Mouse (Mus musculus): ENCODE results near the gene Fitm2. TPM values are rescaled to one million over a fixed set of nuclear protein-coding genes. Genes with fewer than 3 reads are reported as not detected.
"Not testable (repeated sequence)": the region's sequence is repeated elsewhere in the genome, so short reads cannot be mapped to it uniquely, and the experiment has no call there.

Gene Fitm2
- total and polyA plus RNA-seq, 2 experiments, result 19.5 to 19.8 TPM

- peaks cover 2% of the 10 kb centered on the region; the same call in 1 of the 2 replicates for H3K4me1 ChIP-seq (ENCODE audit: control insufficient read depth, insufficient read depth, low read length)
- H3K4me3 ChIP-seq (ENCODE audit: insufficient read depth, low read depth, low read length), result no peak overlapping the region
- H3K27me3 ChIP-seq (ENCODE audit: control insufficient read depth, insufficient read depth, low read length), result no peaks in the 10 kb centered on the region
- TF ChIP-seq POLR2A (IDR thresholded peaks at IDR 0.05; ENCODE audit: extremely low read depth, insufficient read depth, low read length) (no peak), CTCF (IDR thresholded peaks at IDR 0.05; ENCODE audit: low read depth, low read length) (no peak)
- H3K9ac ChIP-seq (ENCODE audit: low read depth, low read length), result no peak overlapping the region
- H3K79me2 ChIP-seq (ENCODE audit: control insufficient read depth, insufficient read depth, low read length), result no peaks in the 10 kb centered on the region
- peaks cover under 1% of the 10 kb centered on the region; the same call in 1 of the 2 replicates for H3K36me3 ChIP-seq (ENCODE audit: control insufficient read depth, insufficient read depth, low read length)
- H3K27ac ChIP-seq (replicated peaks; ENCODE audit: insufficient read depth, low read depth, low read length), result no peak overlapping the region
- 77% methylated on average over 11 of the region's 11 CpGs for WGBS
- DNase-seq (ENCODE audit: extremely low read depth, low read depth, low spot score), result no peak
These were observed 9.6 kb downstream of the Fitm2 start for GRCm38 (mm10) chr2:163462801-163463200.

- no peak for TF ChIP-seq CTCF (IDR thresholded peaks at IDR 0.05; ENCODE audit: low read depth, low read length)
- no peak for TF ChIP-seq POLR2A (IDR thresholded peaks at IDR 0.05; ENCODE audit: extremely low read depth, insufficient read depth, low read length)
- 68% methylated on average over 5 of the region's 5 CpGs for WGBS
- Histone ChIP-seq H3K9ac (ENCODE audit: low read depth, low read length) (no peak overlapping the region), H3K4me1 (ENCODE audit: control insufficient read depth, insufficient read depth, low read length) (peaks cover 2% of the 10 kb centered on the region; the same call in 1 of the 2 replicates), H3K36me3 (ENCODE audit: control insufficient read depth, insufficient read depth, low read length) (no peaks in the 10 kb centered on the region), H3K4me3 (ENCODE audit: insufficient read depth, low read depth, low read length) (no peak overlapping the region), H3K27ac (replicated peaks; ENCODE audit: insufficient read depth, low read depth, low read length) (no peak overlapping the region), H3K27me3 (ENCODE audit: control insufficient read depth, insufficient read depth, low read length) (no peaks in the 10 kb centered on the region), H3K79me2 (ENCODE audit: control insufficient read depth, insufficient read depth, low read length) (no peaks in the 10 kb centered on the region)
- no peak for DNase-seq (ENCODE audit: extremely low read depth, low read depth, low spot score)
These were observed 10.0 kb downstream of the Fitm2 start for GRCm38 (mm10) chr2:163462386-163462785.

- WGBS, result 93% methylated on average over 9 of the region's 9 CpGs
- not testable (repeated sequence) for H3K4me3 ChIP-seq (ENCODE audit: insufficient read depth, low read depth, low read length); H3K4me1 ChIP-seq (ENCODE audit: control insufficient read depth, insufficient read depth, low read length); H3K9ac ChIP-seq (ENCODE audit: low read depth, low read length); H3K79me2 ChIP-seq (ENCODE audit: control insufficient read depth, insufficient read depth, low read length); H3K27ac ChIP-seq (replicated peaks; ENCODE audit: insufficient read depth, low read depth, low read length); H3K27me3 ChIP-seq (ENCODE audit: control insufficient read depth, insufficient read depth, low read length); DNase-seq (ENCODE audit: extremely low read depth, low read depth, low spot score); H3K36me3 ChIP-seq (ENCODE audit: control insufficient read depth, insufficient read depth, low read length)
These were observed 11.1 kb downstream of the Fitm2 start for GRCm38 (mm10) chr2:163461307-163461706.

DNA sequence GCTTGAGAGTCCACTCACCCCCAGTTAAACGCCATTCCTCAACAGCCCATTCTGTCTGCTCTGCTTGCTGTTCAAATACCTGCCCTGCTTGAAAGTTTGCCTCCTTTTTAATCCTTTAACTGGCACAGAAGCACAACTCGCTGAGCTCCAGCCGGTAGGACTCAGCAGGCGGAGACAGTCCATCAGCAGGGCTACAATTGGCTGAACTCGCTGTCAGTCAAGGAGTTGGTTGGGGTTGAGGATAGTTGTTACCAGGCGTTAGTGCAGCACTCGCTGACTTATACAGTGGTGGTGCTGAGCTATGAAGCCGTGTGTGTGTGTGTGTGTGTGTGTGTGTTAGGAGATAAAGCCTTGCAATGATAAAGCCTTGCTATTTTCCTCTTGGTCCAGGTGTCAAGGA is 11.8 kb downstream of the Fitm2 start:
- no peak overlapping the region for H3K27ac ChIP-seq (replicated peaks; ENCODE audit: insufficient read depth, low read depth, low read length)
- no peaks in the 10 kb centered on the region for H3K79me2 ChIP-seq (ENCODE audit: control insufficient read depth, insufficient read depth, low read length)
- H3K9ac ChIP-seq (ENCODE audit: low read depth, low read length), result no peak overlapping the region
- TF ChIP-seq CTCF (IDR thresholded peaks at IDR 0.05; ENCODE audit: low read depth, low read length), result no peak
- TF ChIP-seq POLR2A (IDR thresholded peaks at IDR 0.05; ENCODE audit: extremely low read depth, insufficient read depth, low read length), result no peak
- 89% methylated on average over 8 of the region's 8 CpGs for WGBS
- H3K4me3 ChIP-seq (ENCODE audit: insufficient read depth, low read depth, low read length), result no peak overlapping the region
- no peaks in the 10 kb centered on the region for H3K36me3 ChIP-seq (ENCODE audit: control insufficient read depth, insufficient read depth, low read length)
- no peak for DNase-seq (ENCODE audit: extremely low read depth, low read depth, low spot score)
- H3K27me3 ChIP-seq (ENCODE audit: control insufficient read depth, insufficient read depth, low read length), result no peaks in the 10 kb centered on the region
- peaks cover 2% of the 10 kb centered on the region; the same call in 1 of the 2 replicates for H3K4me1 ChIP-seq (ENCODE audit: control insufficient read depth, insufficient read depth, low read length)

DNA sequence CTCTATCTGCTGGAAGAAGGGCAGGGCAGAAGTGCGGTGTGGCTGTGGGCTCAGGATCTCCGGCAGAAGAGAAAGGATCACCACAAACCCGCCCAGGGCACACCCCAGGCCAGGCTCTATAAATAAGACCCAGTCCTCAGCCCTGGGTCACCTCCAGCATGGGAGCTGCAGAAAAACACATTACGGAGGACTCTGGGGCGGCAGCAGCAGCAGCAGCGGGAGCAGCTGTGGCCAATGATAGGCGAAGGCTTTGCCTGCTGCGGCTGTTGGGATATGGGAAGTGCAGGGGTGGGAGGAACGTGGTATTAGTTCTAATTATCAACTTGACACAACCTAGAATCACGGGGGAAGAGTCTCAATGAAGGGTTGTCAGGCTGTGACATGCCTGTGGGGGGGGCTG is 13.0 kb downstream of the Fitm2 start:
- 37% methylated on average over 10 of the region's 10 CpGs for WGBS
- no peaks in the 10 kb centered on the region for H3K4me1 ChIP-seq (ENCODE audit: control insufficient read depth, insufficient read depth, low read length)
- TF ChIP-seq POLR2A (IDR thresholded peaks at IDR 0.05; ENCODE audit: extremely low read depth, insufficient read depth, low read length) (no peak), CTCF (IDR thresholded peaks at IDR 0.05; ENCODE audit: low read depth, low read length) (no peak)
- no peaks in the 10 kb centered on the region for H3K79me2 ChIP-seq (ENCODE audit: control insufficient read depth, insufficient read depth, low read length)
- no peak overlapping the region for H3K27ac ChIP-seq (replicated peaks; ENCODE audit: insufficient read depth, low read depth, low read length)
- no peak for DNase-seq (ENCODE audit: extremely low read depth, low read depth, low spot score)
- no peak overlapping the region for H3K4me3 ChIP-seq (ENCODE audit: insufficient read depth, low read depth, low read length)
- no peaks in the 10 kb centered on the region for H3K27me3 ChIP-seq (ENCODE audit: control insufficient read depth, insufficient read depth, low read length)
- no peaks in the 10 kb centered on the region for H3K36me3 ChIP-seq (ENCODE audit: control insufficient read depth, insufficient read depth, low read length)
- H3K9ac ChIP-seq (ENCODE audit: low read depth, low read length), result no peak overlapping the region

DNA sequence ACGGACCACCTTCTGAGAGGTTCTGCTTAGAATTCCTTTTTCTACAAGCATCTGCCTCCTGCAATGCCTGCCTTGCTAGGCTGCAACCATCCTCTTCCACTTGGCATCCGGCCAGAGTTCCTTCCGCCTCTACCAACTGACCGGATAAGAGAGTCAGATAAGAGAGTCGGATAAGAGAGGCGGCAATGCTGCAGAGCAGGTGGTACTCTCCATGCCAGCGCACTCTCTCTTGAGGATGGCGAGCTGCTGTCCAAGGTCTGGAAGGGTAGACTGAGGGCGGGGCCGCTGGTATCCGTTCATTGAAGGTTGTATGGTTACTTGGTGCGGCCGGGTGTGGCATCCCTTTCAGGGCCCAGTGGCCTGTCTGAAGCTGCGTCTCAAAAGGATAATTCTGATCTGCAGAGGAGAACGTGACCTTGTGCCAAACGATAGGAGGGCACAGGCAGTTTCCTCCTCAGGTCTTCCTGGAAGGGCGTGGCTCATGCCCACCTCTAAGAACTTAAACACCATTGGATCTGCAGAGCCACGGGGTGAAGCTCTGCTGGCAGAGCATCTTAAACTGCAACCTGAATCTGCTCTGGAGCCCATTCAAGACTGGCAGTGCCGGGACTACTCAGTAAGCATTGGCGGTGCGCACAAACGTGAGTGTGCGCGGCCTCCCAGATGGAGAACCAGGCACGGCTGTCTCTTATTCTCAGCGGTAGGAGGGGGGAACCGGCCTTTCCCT is 13.7 kb downstream of the Fitm2 start:
- Histone ChIP-seq H3K79me2 (ENCODE audit: control insufficient read depth, insufficient read depth, low read length) (no peaks in the 10 kb centered on the region), H3K36me3 (ENCODE audit: control insufficient read depth, insufficient read depth, low read length) (no peaks in the 10 kb centered on the region), H3K9ac (ENCODE audit: low read depth, low read length) (no peak overlapping the region), H3K27me3 (ENCODE audit: control insufficient read depth, insufficient read depth, low read length) (no peaks in the 10 kb centered on the region), H3K4me1 (ENCODE audit: control insufficient read depth, insufficient read depth, low read length) (no peaks in the 10 kb centered on the region), H3K4me3 (ENCODE audit: insufficient read depth, low read depth, low read length) (no peak overlapping the region), H3K27ac (replicated peaks; ENCODE audit: insufficient read depth, low read depth, low read length) (no peak overlapping the region)
- 35% methylated on average over 27 of the region's 27 CpGs for WGBS
- TF ChIP-seq POLR2A (IDR thresholded peaks at IDR 0.05; ENCODE audit: extremely low read depth, insufficient read depth, low read length) (no peak), CTCF (IDR thresholded peaks at IDR 0.05; ENCODE audit: low read depth, low read length) (no peak)
- DNase-seq (ENCODE audit: extremely low read depth, low read depth, low spot score), result no peak

All from liver, adult 2 months (tissue).